Comparison of ENCODE assay signal across 17 mouse cellular contexts in the genomic region with DNA sequence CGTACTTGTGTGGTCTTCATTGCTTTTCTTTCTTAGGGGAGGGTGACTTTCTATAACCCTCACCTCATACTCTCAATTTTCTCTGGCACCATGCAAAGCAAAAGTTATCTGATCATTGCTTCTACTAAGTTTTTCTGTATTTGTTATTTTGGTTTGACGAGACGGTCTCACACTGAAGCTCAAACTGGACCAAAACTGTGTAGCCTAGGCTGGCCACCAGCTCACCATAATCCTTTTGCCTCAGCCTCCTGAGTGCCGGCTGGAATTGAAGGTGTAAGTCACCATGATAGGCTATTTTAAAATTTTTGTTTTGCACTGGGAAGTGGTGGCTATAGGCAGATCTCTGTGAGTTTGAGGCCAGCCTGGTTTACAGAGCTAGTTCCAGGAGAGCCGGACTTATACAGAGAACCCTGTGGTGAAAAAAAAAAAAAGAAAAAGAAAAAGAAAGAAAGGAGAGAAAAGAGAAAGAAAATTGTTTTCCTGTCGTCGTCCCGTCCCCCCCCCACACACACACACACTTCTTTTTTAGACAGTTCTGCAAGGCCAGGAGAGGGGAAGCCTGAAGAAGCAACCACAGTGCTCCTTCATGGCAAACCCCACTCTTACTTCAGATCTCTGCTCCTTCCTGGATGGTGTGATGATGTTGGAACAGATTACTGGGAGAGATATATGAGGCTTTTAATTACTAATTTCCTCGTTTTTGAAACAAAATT. TPM values are rescaled to one million over a fixed set of nuclear protein-coding genes. Genes with fewer than 3 reads are reported as not detected.
DNase-seq lines count a peak whose midpoint lies in the region; ATAC-seq lines count a peak whose summit lies in the region.
"Had no signal": no experiment of that assay in that cellular context is flagged by ENCODE, and none has a peak within 500 bp of the region (broad histone marks: within the 10 kb centered on the region; RNA-seq: fewer than 3 reads in every experiment).

No protein-coding gene starts in this region.

- no peaks in the 10 kb centered on the region for H3K36me3 ChIP-seq in forebrain, embryonic 16.5 days (ENCODE audit: control insufficient read depth, insufficient read depth)
- H3K36me3 ChIP-seq in forebrain, embryonic 12.5 days (replicated peaks) = no peaks in the 10 kb centered on the region
- no peaks in the 10 kb centered on the region for H3K36me3 ChIP-seq in intestine, embryonic 14.5 days (ENCODE audit: control insufficient read depth, insufficient read depth, low read length)
- H3K36me3 ChIP-seq in intestine, embryonic 16.5 days (ENCODE audit: control insufficient read depth, insufficient read depth, low read length) = no peaks in the 10 kb centered on the region
- H3K36me3 ChIP-seq: embryonic facial prominence, embryonic 12.5 days; heart, embryonic 10.5 days; hindbrain, embryonic 12.5 days; limb, embryonic 13.5 days; neural tube, embryonic 12.5 days had no signal

- no peak for DNase-seq in intestine, embryonic 14.5 days (ENCODE audit: low spot score)
- peak; percentile 3 for DNase-seq in CD4-positive helper T cell, adult 2 months (ENCODE audit: low read depth, low spot score)
- no peak for DNase-seq in adrenal gland, postnatal 36 days
- DNase-seq in heart, postnatal 10 days = no peak

- peak; percentile 30; the same call in 1 of the 2 replicates for ATAC-seq in forebrain, embryonic 16.5 days
- ATAC-seq in forebrain, embryonic 12.5 days (ENCODE audit: low FRiP score) = no peak; the same call in 1 of the 2 replicates
- peak; percentile 7; the same call in 1 of the 2 replicates for ATAC-seq in intestine, embryonic 14.5 days (replicated peaks; ENCODE audit: low FRiP score, low TSS enrichment, low read depth)
- no peak for ATAC-seq in intestine, embryonic 16.5 days
- ATAC-seq in megakaryocyte, adult 5-6 weeks (ENCODE audit: poor library complexity, severe bottlenecking) = peak; percentile 12; the same call in 1 of the 2 replicates

- H3K9ac ChIP-seq in forebrain, embryonic 16.5 days (replicated peaks; ENCODE audit: low read depth, low read length) = no peak overlapping the region
- no peak overlapping the region for H3K9ac ChIP-seq in forebrain, embryonic 12.5 days
- no peak overlapping the region for H3K9ac ChIP-seq in intestine, embryonic 14.5 days (ENCODE audit: low read length)
- H3K9ac ChIP-seq in intestine, embryonic 16.5 days (ENCODE audit: low read depth, low read length) = no peak overlapping the region
- H3K9ac ChIP-seq: embryonic facial prominence, embryonic 12.5 days; forebrain, embryonic 13.5 days; hindbrain, embryonic 12.5 days; limb, embryonic 13.5 days; liver, embryonic 14.5 days; lung, embryonic 14.5 days; neural tube, embryonic 12.5 days had no signal

- 0 out of 2 replicates have a peak, but pooled peaks cover 2% of the 10 kb centered on the region for H3K4me1 ChIP-seq in forebrain, embryonic 16.5 days (replicated peaks; ENCODE audit: control insufficient read depth, insufficient read depth, low read length)
- H3K4me1 ChIP-seq in forebrain, embryonic 12.5 days = peaks cover 10% of the 10 kb centered on the region
- H3K4me1 ChIP-seq in intestine, embryonic 14.5 days (replicated peaks; ENCODE audit: control insufficient read depth, insufficient read depth, low read length) = no peaks in the 10 kb centered on the region
- 0 out of 2 replicates have a peak, but pooled peaks cover 3% of the 10 kb centered on the region for H3K4me1 ChIP-seq in intestine, embryonic 16.5 days (ENCODE audit: control insufficient read depth, insufficient read depth, low read length)
- H3K4me1 ChIP-seq: embryonic facial prominence, embryonic 12.5 days; neural tube, embryonic 12.5 days had no signal

- H3K4me2 ChIP-seq in forebrain, embryonic 16.5 days (ENCODE audit: low read length) = no peak overlapping the region
- H3K4me2 ChIP-seq in forebrain, embryonic 12.5 days = no peak overlapping the region
- H3K4me2 ChIP-seq in intestine, embryonic 14.5 days (ENCODE audit: low read length) = no peak overlapping the region
- no peak overlapping the region for H3K4me2 ChIP-seq in intestine, embryonic 16.5 days (ENCODE audit: low read depth, low read length)
- H3K4me2 ChIP-seq: embryonic facial prominence, embryonic 12.5 days; forebrain, embryonic 13.5 days; hindbrain, embryonic 12.5 days; limb, embryonic 13.5 days; lung, embryonic 14.5 days; neural tube, embryonic 12.5 days had no signal

- H3K4me3 ChIP-seq in forebrain, embryonic 16.5 days (replicated peaks; ENCODE audit: low read length) = no peak overlapping the region
- no peak overlapping the region for H3K4me3 ChIP-seq in forebrain, embryonic 12.5 days (replicated peaks)
- no peak overlapping the region for H3K4me3 ChIP-seq in intestine, embryonic 14.5 days (ENCODE audit: low read depth, low read length)
- H3K4me3 ChIP-seq in intestine, embryonic 16.5 days (ENCODE audit: low read length) = no peak overlapping the region
- H3K4me3 ChIP-seq: embryonic facial prominence, embryonic 12.5 days; forebrain, embryonic 13.5 days; heart, embryonic 10.5 days; hindbrain, embryonic 12.5 days; layer of hippocampus, adult 2 months; limb, embryonic 13.5 days; neural tube, embryonic 12.5 days had no signal

- no peaks in the 10 kb centered on the region for H3K9me3 ChIP-seq in forebrain, embryonic 16.5 days (ENCODE audit: control insufficient read depth, low read length)
- H3K9me3 ChIP-seq in forebrain, embryonic 12.5 days = no peaks in the 10 kb centered on the region
- no peaks in the 10 kb centered on the region for H3K9me3 ChIP-seq in intestine, embryonic 14.5 days (ENCODE audit: control insufficient read depth, low read length)
- no peaks in the 10 kb centered on the region for H3K9me3 ChIP-seq in intestine, embryonic 16.5 days (ENCODE audit: control insufficient read depth, low read length)
- H3K9me3 ChIP-seq: embryonic facial prominence, embryonic 12.5 days; forebrain, embryonic 13.5 days; heart, embryonic 10.5 days; hindbrain, embryonic 12.5 days; limb, embryonic 13.5 days; neural tube, embryonic 12.5 days had no signal

- WGBS in forebrain, embryonic 16.5 days = 47% methylated on average over 9 of the region's 9 CpGs
- 51% methylated on average over 9 of the region's 9 CpGs for WGBS in forebrain, embryonic 12.5 days
- WGBS in intestine, embryonic 14.5 days = 47% methylated on average over 9 of the region's 9 CpGs
- 47% methylated on average over 9 of the region's 9 CpGs for whole genome bisulfite sequencing in intestine, embryonic 16.5 days

- H3K27me3 ChIP-seq in forebrain, embryonic 16.5 days (replicated peaks; ENCODE audit: control insufficient read depth, insufficient read depth, low read length) = no peaks in the 10 kb centered on the region
- H3K27me3 ChIP-seq in forebrain, embryonic 12.5 days = no peaks in the 10 kb centered on the region; the same call in 1 of the 2 replicates
- H3K27me3 ChIP-seq in intestine, embryonic 14.5 days (replicated peaks; ENCODE audit: control insufficient read depth, insufficient read depth, low read length) = no peaks in the 10 kb centered on the region
- no peaks in the 10 kb centered on the region for H3K27me3 ChIP-seq in intestine, embryonic 16.5 days (replicated peaks; ENCODE audit: control insufficient read depth, insufficient read depth, low read length)
- H3K27me3 ChIP-seq: embryonic facial prominence, embryonic 12.5 days; forebrain, embryonic 13.5 days; hindbrain, embryonic 12.5 days; limb, embryonic 13.5 days; neural tube, embryonic 12.5 days had no signal

- H3K27ac ChIP-seq in forebrain, embryonic 16.5 days (ENCODE audit: low read length) = no peak overlapping the region
- no peak overlapping the region for H3K27ac ChIP-seq in forebrain, embryonic 12.5 days
- no peak overlapping the region for H3K27ac ChIP-seq in intestine, embryonic 14.5 days (ENCODE audit: low read depth)
- no peak overlapping the region for H3K27ac ChIP-seq in intestine, embryonic 16.5 days (ENCODE audit: low read length)
- H3K27ac ChIP-seq: embryonic facial prominence, embryonic 12.5 days; forebrain, embryonic 13.5 days; heart, embryonic 10.5 days; layer of hippocampus, adult 2 months; limb, embryonic 13.5 days; liver, embryonic 14.5 days; neural tube, embryonic 12.5 days had no signal

- intact Hi-C loops in heart, postnatal 10 days (cut with DNase I) = loop anchor here (1.0 to 5.0 kb wide), 6 partner anchors 31 to 261 kb away; no protein-coding TSS in a partner anchor

RNA-seq across cellular contexts. Expression of a gene that starts 0.9 kb away (rescaled TPM):
- 16.8 and 21.9 TPM in 2 replicates for polyA plus RNA-seq in forebrain, embryonic 16.5 days (2015; fragmentation: Nextera tagmentation; extraction: Ambion mirVana)
- polyA plus RNA-seq in forebrain, embryonic 12.5 days (2016; fragmentation: Nextera tagmentation; extraction: Ambion mirVana) = 7.8 and 8.3 TPM in 2 replicates
- polyA plus RNA-seq in intestine, embryonic 14.5 days (2014; fragmentation: Nextera tagmentation; extraction: Ambion mirVana) = 11.6 and 21.6 TPM in 2 replicates
- polyA plus RNA-seq in intestine, embryonic 16.5 days (2015; fragmentation: Nextera tagmentation; extraction: Ambion mirVana) = 23.4 and 30.9 TPM in 2 replicates
- 2.3 and 5.2 TPM in 2 replicates for total RNA-seq in megakaryocyte, adult 5-6 weeks (2015)
- total RNA-seq in megakaryocyte, adult 5-6 weeks (2017) = 5.4 and 15.1 TPM in 2 replicates
- total RNA-seq in adrenal gland, postnatal 36 days (2021) = 100 to 1,000 TPM; 110 to 163 TPM
- 10 to 100 TPM; 64.8 to 73.9 TPM for total RNA-seq in heart, postnatal 10 days (2021)

Comparison
In these comparisons a context has a peak if more than half of its experiments do, and no peak if none do; other contexts are left out.
1. ATAC-seq: peak in forebrain, embryonic 16.5 days (single experiment), intestine, embryonic 14.5 days (single experiment) and megakaryocyte, adult 5-6 weeks (single experiment); none in forebrain, embryonic 12.5 days (single experiment) and intestine, embryonic 16.5 days (single experiment).